Mouse (Mus musculus) adrenal gland, postnatal 14 days (tissue): ENCODE measurements at regions not wholly inside any gene's neighbourhood (a gene's known extent, or its start where the extent isn't known, plus 50 kb on each side); places are given as distances from the start of the nearest gene placed in this dataset.

Experiments
- DNase-seq: peaks from one replicate; pipeline ENCODE4 v3.0.0; 2021; ENCODE audit warnings: mixed read lengths

- peak; percentile 39 for DNase-seq
Observed at GRCm38 (mm10) chr13:37528876-37529275, 183.9 kb downstream of the Ly86 start.

- peak; percentile 60 for DNase-seq
Observed at GRCm38 (mm10) chr13:37531512-37532183, 186.6 kb downstream of the Ly86 start.

- DNase-seq: no peak
Observed at GRCm38 (mm10) chr13:37532596-37533170, 187.7 kb downstream of the Ly86 start.

GRCm38 (mm10) chr13:37533851-37534250 is 188.8 kb downstream of the Ly86 start:
- no peak for DNase-seq

- DNase-seq: peak; percentile 38
Observed at GRCm38 (mm10) chr13:37537330-37537729, 192.3 kb downstream of the Ly86 start.

GRCm38 (mm10) chr13:37537793-37538192 is 192.8 kb downstream of the Ly86 start:
- DNase-seq: peak; percentile 54

- DNase-seq: no peak
Observed at GRCm38 (mm10) chr13:37540980-37541531, 196.0 kb downstream of the Ly86 start.

GRCm38 (mm10) chr13:37541674-37542073 is 196.7 kb downstream of the Ly86 start:
- DNase-seq: peak; percentile 77

GRCm38 (mm10) chr13:37542744-37543196 is 197.8 kb downstream of the Ly86 start:
- peak; percentile 55 for DNase-seq

- DNase-seq: no peak
Observed at GRCm38 (mm10) chr13:37543788-37544187, 198.8 kb downstream of the Ly86 start.

GRCm38 (mm10) chr13:37544696-37545095 is 199.7 kb downstream of the Ly86 start:
- no peak for DNase-seq

- no peak for DNase-seq
Observed at GRCm38 (mm10) chr13:37546556-37546955, 201.5 kb downstream of the Ly86 start.

- DNase-seq: no peak
Observed at GRCm38 (mm10) chr13:37550584-37550983, 205.6 kb downstream of the Ly86 start.

GRCm38 (mm10) chr13:37553392-37553791 is 208.4 kb downstream of the Ly86 start:
- no peak for DNase-seq

GRCm38 (mm10) chr13:37557183-37557582 is 212.2 kb downstream of the Ly86 start:
- no peak for DNase-seq

- no peak for DNase-seq
Observed at GRCm38 (mm10) chr13:37557766-37558165, 212.8 kb downstream of the Ly86 start.

- no peak for DNase-seq
Observed at GRCm38 (mm10) chr13:37559056-37559455, 214.0 kb downstream of the Ly86 start.

GRCm38 (mm10) chr13:37559706-37560313 is 214.8 kb downstream of the Ly86 start:
- no peak for DNase-seq

GRCm38 (mm10) chr13:37560387-37560786 is 215.4 kb downstream of the Ly86 start:
- DNase-seq: peak; percentile 80

- no peak for DNase-seq
Observed at GRCm38 (mm10) chr13:37560800-37561199, 215.8 kb downstream of the Ly86 start.

GRCm38 (mm10) chr13:37561437-37561836 is 216.4 kb downstream of the Ly86 start:
- DNase-seq: no peak

- DNase-seq: peak; percentile 62
Observed at GRCm38 (mm10) chr13:37562141-37562540, 216.1 kb upstream of the Rreb1 start.

GRCm38 (mm10) chr13:37562652-37563051 is 215.5 kb upstream of the Rreb1 start:
- DNase-seq: peak; percentile 89
